Mouse (Mus musculus) naive thymus-derived CD4-positive, alpha-beta T cell, adult 2 months (primary cell): Measurements from ENCODE around the gene Osbpl3.

Source experiments
- DNase-seq: peaks from one replicate; pipeline ENCODE4 v3.0.0-alpha.2; 2011; ENCODE audit warnings: low read depth

Gene Osbpl3

GRCm38 (mm10) chr6:50372516-50373424 is 83.2 kb downstream of the Osbpl3 start:
- DNase-seq, result no peak

GRCm38 (mm10) chr6:50371501-50372086 is 84.4 kb downstream of the Osbpl3 start:
- DNase-seq, result no peak

GRCm38 (mm10) chr6:50368502-50369292 is 87.3 kb downstream of the Osbpl3 start:
- no peak for DNase-seq

- no peak for DNase-seq
Observed at GRCm38 (mm10) chr6:50367836-50368235, 88.2 kb downstream of the Osbpl3 start.

- DNase-seq, result no peak
Observed at GRCm38 (mm10) chr6:50366724-50367123, 89.3 kb downstream of the Osbpl3 start.

GRCm38 (mm10) chr6:50366319-50366718 is 89.7 kb downstream of the Osbpl3 start:
- no peak for DNase-seq

GRCm38 (mm10) chr6:50364364-50364763 is 91.6 kb downstream of the Osbpl3 start:
- no peak for DNase-seq

GRCm38 (mm10) chr6:50363385-50363784 is 92.6 kb downstream of the Osbpl3 start:
- DNase-seq, result no peak

- DNase-seq, result no peak
Observed at GRCm38 (mm10) chr6:50362704-50363261, 93.2 kb downstream of the Osbpl3 start.

GRCm38 (mm10) chr6:50362196-50362595 is 93.8 kb downstream of the Osbpl3 start:
- no peak for DNase-seq

GRCm38 (mm10) chr6:50358104-50358679 is 97.8 kb downstream of the Osbpl3 start:
- no peak for DNase-seq

- DNase-seq, result no peak
Observed at GRCm38 (mm10) chr6:50354688-50355660, 101.0 kb downstream of the Osbpl3 start.

GRCm38 (mm10) chr6:50352812-50353211 is 103.2 kb downstream of the Osbpl3 start:
- no peak for DNase-seq

- DNase-seq, result no peak
Observed at GRCm38 (mm10) chr6:50350911-50351310, 105.1 kb downstream of the Osbpl3 start.

- DNase-seq, result no peak
Observed at GRCm38 (mm10) chr6:50348619-50349018, 107.4 kb downstream of the Osbpl3 start.

- DNase-seq, result no peak
Observed at GRCm38 (mm10) chr6:50346204-50346603, 109.8 kb downstream of the Osbpl3 start.

- no peak for DNase-seq
Observed at GRCm38 (mm10) chr6:50340226-50340906, 115.6 kb downstream of the Osbpl3 start.

GRCm38 (mm10) chr6:50337431-50337830 is 118.6 kb downstream of the Osbpl3 start:
- DNase-seq, result no peak

- DNase-seq, result no peak
Observed at GRCm38 (mm10) chr6:50336376-50336775, 119.6 kb downstream of the Osbpl3 start.
